Mouse (Mus musculus): ENCODE data around the gene Gpr50. TPM values are rescaled to one million over a fixed set of nuclear protein-coding genes. Genes with fewer than 3 reads are reported as not detected.

Gpr50 gene
- not detected for total RNA-seq (2021)
- long read RNA-seq, experiment 1: 0 reads
- long read RNA-seq, experiment 2: 0 reads

DNA sequence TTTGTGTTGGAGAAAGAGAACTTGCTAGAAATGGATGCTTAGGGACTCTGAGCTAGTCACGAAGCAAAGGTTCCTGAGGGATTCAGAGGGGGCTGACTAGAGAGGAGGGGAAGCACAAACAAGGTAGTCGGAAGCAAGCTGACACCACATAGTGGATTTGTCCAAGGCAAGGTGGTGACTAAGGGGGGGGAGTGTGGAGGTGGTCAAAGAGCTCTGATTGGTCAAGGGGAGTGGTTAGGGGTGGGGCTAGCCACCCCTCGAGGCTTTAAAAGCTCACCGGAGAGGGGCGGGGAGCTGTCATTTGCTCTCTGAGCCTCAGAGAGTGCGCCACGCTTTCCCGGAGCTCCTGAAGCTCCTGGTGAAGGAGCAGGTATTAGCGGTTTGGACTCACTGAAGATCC, at the start of gene Gpr50:
Gene Gpr50 (plus strand): TSS at position 294 of the 400 bp plus-strand sequence.
- no peak for TF ChIP-seq CTCF (IDR thresholded peaks at IDR 0.05)
- DNase-seq: no peak
- Histone ChIP-seq H3K27ac (no peak within 1 kb of the TSS), H3K4me3 (peak within 1 kb of the TSS; percentile 64)
- intact Hi-C loops (cut with DNase I): no loop called here

DNA sequence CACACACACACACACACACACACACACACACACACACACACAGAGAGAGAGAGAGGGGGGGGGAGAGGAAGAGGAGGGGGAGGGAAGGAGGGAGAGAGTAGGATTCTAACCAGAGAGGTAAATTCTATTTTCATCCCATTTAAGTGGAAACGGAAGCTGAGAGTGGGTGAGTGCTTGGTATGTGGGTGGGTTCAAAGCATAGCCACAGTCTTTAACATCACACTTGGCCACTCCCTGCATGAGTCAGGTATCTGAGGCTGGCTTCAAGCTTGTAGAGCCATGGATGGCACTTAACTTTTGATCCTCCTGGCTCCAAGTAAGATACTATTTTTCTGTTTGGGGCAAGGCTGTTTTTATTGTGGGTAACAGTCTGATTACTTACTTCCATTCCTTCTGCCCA, 41.2 kb upstream of the Gpr50 start:
- TF ChIP-seq CTCF (IDR thresholded peaks at IDR 0.05): no peak
- no peak overlapping the region for H3K27ac ChIP-seq
- DNase-seq: no peak
- H3K4me3 ChIP-seq: no peak overlapping the region
- intact Hi-C loops (cut with DNase I): no loop called here

DNA sequence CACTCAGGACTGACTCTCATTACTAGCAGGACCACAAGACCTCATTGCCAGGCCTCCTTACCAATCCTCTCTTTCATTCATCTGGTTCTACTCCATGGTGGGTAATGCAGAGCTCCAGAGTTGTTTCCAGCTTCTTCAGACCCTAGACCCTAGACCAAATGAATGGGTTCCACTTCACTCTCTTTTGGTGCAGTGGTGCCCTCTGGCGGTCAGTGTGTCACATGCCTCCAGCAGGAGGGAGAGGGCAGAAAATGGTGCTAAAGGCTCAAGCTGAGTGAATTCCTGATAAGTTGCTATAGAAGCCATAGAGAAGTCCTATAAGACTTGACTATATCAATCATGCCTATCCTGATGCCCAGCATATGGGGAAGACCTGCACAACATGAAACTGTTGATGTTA, 39.6 kb upstream of the Gpr50 start:
- Histone ChIP-seq H3K27ac (no peak overlapping the region), H3K4me3 (no peak overlapping the region)
- DNase-seq: no peak
- TF ChIP-seq CTCF (IDR thresholded peaks at IDR 0.05): peak; percentile 51
- intact Hi-C loops (cut with DNase I): no loop called here

DNA sequence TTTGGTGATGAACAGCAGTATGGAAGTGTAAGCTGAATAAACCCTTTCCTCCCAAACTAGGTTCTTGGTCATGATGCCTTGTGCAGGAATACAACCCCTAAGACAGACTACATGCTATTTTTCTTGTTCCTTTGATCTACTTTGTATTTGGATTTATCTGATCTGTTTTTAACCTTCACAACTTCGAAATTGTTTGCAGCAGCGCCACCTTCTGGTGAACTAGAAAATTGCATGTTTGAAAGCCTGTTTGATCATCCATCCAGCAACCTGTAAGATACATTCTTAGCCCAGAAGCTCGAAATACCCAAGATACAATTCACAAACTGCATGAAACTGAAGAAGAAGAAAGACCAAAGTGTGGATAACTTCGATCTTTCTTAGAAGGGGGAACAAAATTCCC, 35.2 kb upstream of the Gpr50 start:
- peak; percentile 14 for DNase-seq
- TF ChIP-seq CTCF (IDR thresholded peaks at IDR 0.05): peak; percentile 70
- Histone ChIP-seq H3K4me3 (no peak overlapping the region), H3K27ac (no peak overlapping the region)
- intact Hi-C loops (cut with DNase I): no loop called here

DNA sequence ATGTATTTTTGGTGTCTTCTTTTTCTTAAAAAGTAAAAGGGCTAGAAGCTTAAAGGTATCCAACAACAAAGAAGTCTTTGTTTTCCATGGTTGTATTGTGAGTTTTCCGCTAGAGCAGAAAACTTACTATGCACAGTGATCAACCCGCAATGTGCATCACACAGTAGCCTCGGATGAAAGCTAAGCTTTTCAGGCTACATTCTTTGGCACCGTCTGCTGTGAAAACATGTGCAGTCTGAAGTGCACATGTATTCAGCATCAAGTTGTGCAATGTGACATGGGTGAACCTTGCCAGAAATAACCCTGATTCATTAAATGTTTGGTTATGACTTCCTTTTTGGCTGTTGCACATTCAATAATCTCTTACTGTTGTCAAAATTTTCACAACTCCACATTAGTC, 32.8 kb upstream of the Gpr50 start:
- TF ChIP-seq CTCF (IDR thresholded peaks at IDR 0.05): no peak
- H3K4me3 ChIP-seq: no peak overlapping the region
- intact Hi-C loops (cut with DNase I): no loop called here
- H3K27ac ChIP-seq: no peak overlapping the region
- no peak for DNase-seq

DNA sequence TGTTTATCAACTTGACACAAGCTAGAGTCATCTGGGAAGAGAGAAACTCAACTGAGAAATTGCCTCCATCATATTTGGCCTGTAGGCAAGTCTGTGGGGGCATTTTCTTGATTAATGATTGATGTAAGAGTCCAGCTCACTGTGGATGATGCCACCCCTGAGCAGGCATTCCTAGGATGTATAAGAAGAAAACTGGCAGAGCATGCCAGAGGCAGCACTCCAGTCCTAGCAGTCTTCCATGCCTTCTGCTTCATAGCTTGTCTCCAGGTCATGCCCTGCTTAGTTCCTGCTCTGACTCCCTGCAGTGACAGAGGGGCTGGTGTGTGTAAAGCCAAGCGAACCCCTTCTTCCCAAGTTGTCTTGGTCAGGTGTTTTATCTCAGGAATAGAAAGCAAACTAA, 32.3 kb upstream of the Gpr50 start:
- H3K4me3 ChIP-seq: no peak overlapping the region
- no peak overlapping the region for H3K27ac ChIP-seq
- TF ChIP-seq CTCF (IDR thresholded peaks at IDR 0.05): no peak
- DNase-seq: no peak
- intact Hi-C loops (cut with DNase I): no loop called here

DNA sequence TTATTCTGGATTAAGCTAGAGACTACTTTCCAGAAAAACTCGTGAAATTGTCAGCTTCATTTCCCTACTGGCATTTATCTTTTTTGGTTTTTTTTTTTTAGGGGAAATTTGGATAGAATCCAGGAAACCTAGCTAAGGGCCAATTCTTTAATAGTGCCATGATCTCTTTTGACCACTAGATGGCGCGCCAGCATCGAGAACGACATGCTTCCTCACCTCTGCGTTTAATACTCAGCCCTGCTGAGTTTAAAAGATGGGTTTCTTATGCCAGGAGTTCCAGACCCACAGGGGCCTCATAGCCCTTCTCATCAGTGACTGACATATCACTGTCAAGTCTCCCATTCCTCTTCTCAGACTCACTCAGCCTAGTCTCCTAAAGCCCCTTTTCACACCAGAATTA, 15.5 kb upstream of the Gpr50 start:
- H3K4me3 ChIP-seq: no peak overlapping the region
- peak; percentile 58 for DNase-seq
- H3K27ac ChIP-seq: no peak overlapping the region
- intact Hi-C loops (cut with DNase I): loop anchor here (1.0 kb wide), 1 partner anchor 298 kb away; no protein-coding TSS in a partner anchor
- TF ChIP-seq CTCF (IDR thresholded peaks at IDR 0.05): peak; percentile 85

DNA sequence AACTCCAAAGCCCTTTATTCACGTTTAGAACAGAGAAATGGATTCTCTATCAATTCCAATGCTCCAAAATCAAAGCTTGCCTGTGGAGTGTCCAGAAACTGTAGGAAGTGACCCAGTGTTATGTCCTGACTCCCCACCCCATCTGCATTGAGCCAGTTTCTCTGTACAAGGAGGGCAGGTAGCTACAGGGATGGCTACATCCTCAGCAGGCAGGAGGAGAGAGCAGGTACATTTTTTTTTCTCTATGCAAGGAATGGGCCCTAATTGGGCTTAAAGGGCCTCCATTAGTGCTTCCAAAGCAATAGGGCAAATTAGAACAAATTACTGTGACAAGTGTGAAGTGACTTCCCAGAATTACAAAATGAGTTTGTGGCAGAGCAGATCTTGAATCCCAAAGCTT, 15.0 kb upstream of the Gpr50 start:
- intact Hi-C loops (cut with DNase I): loop anchor here (1.0 kb wide), 1 partner anchor 298 kb away; no protein-coding TSS in a partner anchor

DNA sequence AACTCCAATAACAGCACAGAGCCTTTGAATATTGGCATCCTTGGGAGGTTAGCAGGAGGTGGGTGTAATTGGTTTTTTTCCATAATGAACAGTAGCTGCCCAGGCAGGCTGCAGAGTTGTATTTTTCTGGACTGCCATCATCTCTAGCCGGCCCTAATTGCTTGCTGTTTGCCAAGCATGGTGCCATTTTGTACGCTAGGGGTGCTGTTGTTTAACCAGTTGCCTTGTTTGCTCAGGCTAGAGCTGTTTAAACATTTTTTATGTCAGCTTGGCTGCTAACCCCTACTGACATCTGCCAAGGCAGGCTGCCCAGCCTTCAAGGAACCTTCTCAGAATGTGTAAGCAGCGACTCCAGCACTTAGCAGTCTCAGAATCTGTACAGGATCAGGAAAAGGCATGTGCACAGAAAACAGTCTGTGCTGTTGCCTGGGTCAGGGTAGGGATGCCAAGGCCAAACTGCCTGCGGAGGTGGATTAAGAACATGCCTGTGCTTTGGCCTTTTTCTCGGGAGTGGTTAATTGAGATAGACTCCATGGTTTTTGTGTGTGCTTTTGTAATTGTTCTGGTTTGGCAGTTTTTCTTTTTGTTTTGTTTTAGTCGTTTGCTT, 14.5 kb upstream of the Gpr50 start:
- Histone ChIP-seq H3K27ac (no peak overlapping the region), H3K4me3 (no peak overlapping the region)
- peak; percentile 61 for DNase-seq
- intact Hi-C loops (cut with DNase I): loop anchor here (1.0 kb wide), 1 partner anchor 297 kb away; no protein-coding TSS in a partner anchor
- peak; percentile 57 for TF ChIP-seq CTCF (IDR thresholded peaks at IDR 0.05)

More for the DNA sequence above, 15.0 kb upstream of the Gpr50 start:
- TF ChIP-seq CTCF (IDR thresholded peaks at IDR 0.05): no peak
- DNase-seq: no peak
- Histone ChIP-seq H3K27ac (no peak overlapping the region), H3K4me3 (no peak overlapping the region)

DNA sequence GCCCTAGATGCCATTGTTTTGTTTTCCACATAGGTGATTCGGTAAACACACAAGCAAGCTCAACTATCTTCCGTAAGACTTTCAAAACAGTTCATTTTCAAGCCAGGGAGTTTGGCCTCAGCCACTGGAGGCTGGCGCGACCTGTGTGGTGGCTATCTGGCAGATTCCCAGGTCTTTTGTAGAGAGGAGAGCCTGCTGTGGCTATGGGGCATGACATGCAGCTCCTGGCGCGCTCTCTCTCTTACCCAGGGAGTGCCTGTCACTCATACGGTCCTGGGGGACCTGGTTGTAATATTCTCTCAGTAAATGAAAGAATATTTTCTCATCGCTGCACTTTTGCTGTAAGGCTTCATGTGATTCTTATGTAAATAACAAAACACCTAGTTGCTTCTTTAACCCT, 13.5 kb upstream of the Gpr50 start:
- TF ChIP-seq CTCF (IDR thresholded peaks at IDR 0.05): no peak
- H3K4me3 ChIP-seq: no peak overlapping the region
- H3K27ac ChIP-seq: no peak overlapping the region
- intact Hi-C loops (cut with DNase I): loop anchor here (10.0 kb wide), 1 partner anchor 145 kb away; no protein-coding TSS in a partner anchor
- DNase-seq: no peak

DNA sequence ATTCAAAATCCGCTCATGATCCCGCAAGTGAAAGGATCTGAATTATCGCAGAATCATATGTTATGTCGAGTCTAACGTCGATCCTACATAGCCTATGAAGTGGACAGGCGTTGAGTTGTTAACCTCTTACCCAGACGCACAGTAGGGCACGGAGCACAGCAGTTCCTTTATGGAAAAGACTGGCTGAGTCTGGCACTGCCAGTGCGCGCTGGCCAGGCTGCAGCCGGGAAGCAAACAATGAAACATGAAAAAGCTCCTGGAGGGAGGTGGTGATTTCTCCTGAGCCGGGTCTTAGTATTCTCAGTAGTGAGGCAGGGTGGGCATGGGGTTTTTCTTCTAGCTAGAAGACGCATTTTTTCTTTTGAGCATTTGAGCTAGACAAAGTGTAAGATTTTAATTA, 1.7 kb upstream of the Gpr50 start:
- intact Hi-C loops (cut with DNase I): no loop called here
- no peak for TF ChIP-seq CTCF (IDR thresholded peaks at IDR 0.05)
- no peak for DNase-seq
- no peak overlapping the region for H3K4me3 ChIP-seq
- no peak overlapping the region for H3K27ac ChIP-seq

DNA sequence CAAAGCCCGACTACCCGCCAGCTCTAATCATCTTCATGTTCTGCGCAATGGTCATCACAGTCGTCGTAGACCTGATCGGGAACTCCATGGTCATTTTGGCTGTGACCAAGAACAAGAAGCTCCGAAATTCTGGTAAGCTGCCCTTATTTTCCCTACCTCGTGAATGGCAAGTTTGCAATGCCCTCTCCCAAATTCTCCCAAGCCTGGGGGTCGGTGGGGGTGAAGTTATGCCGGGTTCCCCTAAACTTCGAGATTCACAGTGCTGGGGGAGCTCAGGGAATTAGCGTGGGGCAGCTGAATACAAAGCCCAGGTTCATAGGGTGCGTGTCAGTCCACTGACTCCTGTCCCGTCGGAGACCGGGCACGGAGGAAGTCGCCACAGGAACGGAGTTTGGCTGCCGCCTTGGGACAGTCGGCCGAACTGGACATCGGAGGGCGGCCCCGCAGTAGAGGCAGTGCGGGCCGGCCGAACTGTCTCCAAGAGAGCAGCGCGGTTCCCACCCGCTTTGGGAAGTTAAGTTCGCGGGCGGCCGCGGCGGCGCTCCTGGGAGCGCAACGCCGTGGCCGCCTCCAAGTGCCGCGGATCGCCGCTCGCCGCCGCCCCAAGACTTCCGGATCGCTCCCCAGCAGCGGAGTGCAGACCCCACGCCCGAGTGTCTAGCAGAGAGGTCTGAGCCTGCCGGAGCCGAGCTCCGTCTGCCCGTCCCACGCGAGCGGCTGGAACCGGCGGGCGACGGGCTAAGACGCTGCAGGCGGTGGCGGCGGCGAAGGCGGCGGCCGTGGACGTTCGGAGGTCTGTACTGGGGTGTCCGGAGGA, 612 bp downstream of the Gpr50 start:
- Histone ChIP-seq H3K4me3 (peak overlapping the region; percentile 64), H3K27ac (no peak overlapping the region)
- TF ChIP-seq CTCF (IDR thresholded peaks at IDR 0.05): no peak
- intact Hi-C loops (cut with DNase I): no loop called here
- DNase-seq: no peak

DNA sequence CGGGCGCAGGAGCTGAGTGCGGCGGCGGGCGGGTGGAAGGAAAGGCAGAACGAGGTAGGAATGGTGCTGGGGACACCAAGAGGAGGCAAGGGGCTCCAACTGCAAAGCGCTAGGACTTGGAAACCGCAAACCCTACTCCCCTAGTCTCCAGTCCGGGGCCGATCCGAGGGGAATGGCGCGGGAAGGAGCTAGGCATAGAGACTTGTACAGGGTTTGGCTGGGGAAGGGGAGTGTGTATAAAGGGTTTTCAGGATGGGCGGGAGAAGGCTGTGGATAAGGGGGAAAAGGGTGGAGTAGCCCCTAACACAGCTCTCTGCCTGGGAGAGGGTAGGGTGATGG, 1.2 kb downstream of the Gpr50 start:
- no peak for DNase-seq
- Histone ChIP-seq H3K4me3 (peak overlapping the region; percentile 64), H3K27ac (no peak overlapping the region)
- intact Hi-C loops (cut with DNase I): no loop called here
- TF ChIP-seq CTCF (IDR thresholded peaks at IDR 0.05): no peak
